Mouse (Mus musculus) left cerebral cortex, postnatal 10 days (tissue): ENCODE measurements at regions not wholly inside any gene's neighbourhood (a gene's known extent, or its start where the extent isn't known, plus 50 kb on each side); places are given as distances from the start of the nearest gene placed in this dataset.

Source experiments
- DNase-seq, 2 experiments: peaks; one replicate each; pipeline ENCODE4 v3.0.0; 2021 to 2022; ENCODE audit warnings: low spot score in 2 of 2, mixed read lengths in 1 of 2; ENCODE audit errors: extremely low spot score in 1 of 2
- intact Hi-C: fragments of 180-260 bp; cut with DNase I; formaldehyde crosslinking; loops from one replicate; pipeline ENCODE4 v1.15.1; 2025

- intact Hi-C loops: loop anchor here (2.0 to 10.0 kb wide), 2 partner anchors 160 to 324 kb away; no protein-coding TSS in a partner anchor
- peak; percentile 82 to 86 for DNase-seq
Observed at GRCm38 (mm10) chr7:82119266-82119665, 54.4 kb upstream of the Sh3gl3 start.

- DNase-seq: no peak
- intact Hi-C loops: loop anchor here (2.0 to 10.0 kb wide), 3 partner anchors 153 to 325 kb away; no protein-coding TSS in a partner anchor
Observed at GRCm38 (mm10) chr7:82119866-82120265, 53.8 kb upstream of the Sh3gl3 start.

- intact Hi-C loops: loop anchor here (2.0 kb wide), 2 partner anchors 141 to 151 kb away; no protein-coding TSS in a partner anchor
- peak; percentile 28 to 53 for DNase-seq
Observed at GRCm38 (mm10) chr7:82121746-82122145, 51.9 kb upstream of the Sh3gl3 start.
